In genomic region chr15:101772711-101773081, GRCm38 (mm10) we compare ENCODE assay signal across 8 mouse cellular contexts. TPM values are rescaled to one million over a fixed set of nuclear protein-coding genes. Genes with fewer than 3 reads are reported as not detected.
A peak's percentile ranks its signal among the peaks of the same experiment; 100 is the strongest.
DNase-seq lines count a peak whose midpoint lies in the region; ATAC-seq lines count a peak whose summit lies in the region.

No protein-coding gene starts in this region.

- peak; percentile 89 for DNase-seq in adrenal gland, adult 18-20 months (ENCODE audit: low spot score in 2 of 2)
- peak; percentile 93 for DNase-seq in embryo, embryonic 10 days (ENCODE audit: low spot score)
- DNase-seq in gastrocnemius, postnatal 10 days: peak; percentile 87
- peak; percentile 78 for DNase-seq in induced T-regulatory cell, adult 2 months (ENCODE audit: low read depth)
- peak; percentile 56 to 98 for DNase-seq in left cerebral cortex, adult 8-10 months (ENCODE audit: low spot score in 2 of 2)
- DNase-seq in right cerebral cortex, postnatal 25 days: peak; percentile 77
- peak; percentile 93 for DNase-seq in urinary bladder, postnatal 25 days (ENCODE audit: low spot score)

- peak; percentile 78 for ATAC-seq in megakaryocyte-erythroid progenitor cell, adult 5-6 weeks (replicated peaks; ENCODE audit: low FRiP score, low TSS enrichment, poor library complexity, severe bottlenecking)

RNA-seq across cellular contexts. Expression of gene Krt72, which starts 13.6 kb away (rescaled TPM):
- total RNA-seq in adrenal gland, adult 18-20 months (2021): not detected
- total RNA-seq in gastrocnemius, postnatal 10 days (2021): not detected
- total RNA-seq in left cerebral cortex, adult 8-10 months (2022): not detected
- not detected in 2 replicates for total RNA-seq in megakaryocyte-erythroid progenitor cell, adult 5-6 weeks (2014; fragmentation: Nextera tagmentation)
- total RNA-seq in megakaryocyte-erythroid progenitor cell, adult 5-6 weeks (2017): not detected in 2 replicates

RNA-seq across cellular contexts. Expression of gene Krt73, which starts 29.4 kb away (rescaled TPM):
- total RNA-seq in adrenal gland, adult 18-20 months (2021): not detected
- total RNA-seq in gastrocnemius, postnatal 10 days (2021): not detected
- 1 to 10 TPM in 3 of 4 experiments, under 1 TPM in 1; 0.76 to 1.4 (median 1.1) TPM for total RNA-seq in left cerebral cortex, adult 8-10 months (2022)
- total RNA-seq in megakaryocyte-erythroid progenitor cell, adult 5-6 weeks (2014; fragmentation: Nextera tagmentation): not detected in 2 replicates
- total RNA-seq in megakaryocyte-erythroid progenitor cell, adult 5-6 weeks (2017): not detected in 2 replicates

RNA-seq across cellular contexts. Expression of gene Krt71, which starts 29.8 kb away (rescaled TPM):
- total RNA-seq in adrenal gland, adult 18-20 months (2021): not detected
- under 1 TPM; 0.18 to 0.28 TPM for total RNA-seq in gastrocnemius, postnatal 10 days (2021)
- not detected for total RNA-seq in left cerebral cortex, adult 8-10 months (2022)
- not detected in 2 replicates for total RNA-seq in megakaryocyte-erythroid progenitor cell, adult 5-6 weeks (2014; fragmentation: Nextera tagmentation)
- not detected in 2 replicates for total RNA-seq in megakaryocyte-erythroid progenitor cell, adult 5-6 weeks (2017)

RNA-seq across cellular contexts. Expression of gene Krt2, which starts 45.3 kb away (rescaled TPM):
- not detected for total RNA-seq in adrenal gland, adult 18-20 months (2021)
- total RNA-seq in gastrocnemius, postnatal 10 days (2021): not detected
- under 1 TPM; 0.17 to 0.82 (median 0.39) TPM for total RNA-seq in left cerebral cortex, adult 8-10 months (2022)
- not detected in 2 replicates for total RNA-seq in megakaryocyte-erythroid progenitor cell, adult 5-6 weeks (2014; fragmentation: Nextera tagmentation)
- total RNA-seq in megakaryocyte-erythroid progenitor cell, adult 5-6 weeks (2017): not detected in 2 replicates

RNA-seq across cellular contexts. Expression of gene Krt5, which starts 60.0 kb away (rescaled TPM):
- not detected for total RNA-seq in adrenal gland, adult 18-20 months (2021)
- not detected for total RNA-seq in gastrocnemius, postnatal 10 days (2021)
- not detected for total RNA-seq in left cerebral cortex, adult 8-10 months (2022)
- not detected in 2 replicates for total RNA-seq in megakaryocyte-erythroid progenitor cell, adult 5-6 weeks (2014; fragmentation: Nextera tagmentation)
- total RNA-seq in megakaryocyte-erythroid progenitor cell, adult 5-6 weeks (2017): not detected in 2 replicates

Comparison
In these comparisons a context has a peak if more than half of its experiments do, and no peak if none do; other contexts are left out.
1. Peak in every context shown above with its lines: DNase-seq and ATAC-seq.